Mouse (Mus musculus): ENCODE results near the gene Tgfb2. TPM values are rescaled to one million over a fixed set of nuclear protein-coding genes. Genes with fewer than 3 reads are reported as not detected.

Tgfb2 gene
- total RNA-seq, 1 experiment = 10.4 TPM

GRCm38 (mm10) chr1:186677614-186678013 is 28.2 kb downstream of the Tgfb2 start:
- Histone ChIP-seq H3K4me3 (ENCODE audit: insufficient read depth in 1 of 2, low read depth in 1 of 2, low read length in 2 of 2, poor library complexity in 1 of 2, severe bottlenecking in 1 of 2) (no peak overlapping the region), H3K9me3 (ENCODE audit: control insufficient read depth, insufficient read depth, low read depth, low read length) (no peaks in the 10 kb centered on the region), H3K4me1 (ENCODE audit: control insufficient read depth in 2 of 2, insufficient read depth in 2 of 2, low read length in 2 of 2, poor library complexity in 1 of 2) (0 out of 4 replicates have a peak, but pooled peaks cover 0 to 2% of the 10 kb centered on the region in 2 experiments), H3K9ac (ENCODE audit: insufficient read depth, low read depth, low read length, poor library complexity, severe bottlenecking) (no peak overlapping the region), H3K36me3 (ENCODE audit: control insufficient read depth, insufficient read depth, low read length, poor library complexity, severe bottlenecking) (no peaks in the 10 kb centered on the region), H3K27ac (ENCODE audit: insufficient read depth, low read depth, low read length, poor library complexity, severe bottlenecking) (no peak overlapping the region)
- in situ Hi-C loops (cut with MboI; ENCODE audit: low sequenced_read_pairs in 2 of 2, unreplicated experiment in 2 of 2) = no loop called here
- no peak for DNase-seq (ENCODE audit: low read depth, low spot score)
- TF ChIP-seq HCFC1 (IDR thresholded peaks at IDR 0.05; ENCODE audit: borderline replicate concordance, insufficient read depth, low read length) (no peak), CHD2 (IDR thresholded peaks at IDR 0.05; ENCODE audit: low read depth, low read length) (no peak), ZC3H11A (IDR thresholded peaks at IDR 0.05; ENCODE audit: borderline replicate concordance, low read depth, low read length) (no peak), MAFK (IDR thresholded peaks at IDR 0.05; ENCODE audit: insufficient read depth, low read depth, low read length) (no peak), ZNF384 (IDR thresholded peaks at IDR 0.05; ENCODE audit: low read depth, low read length) (no peak)

- Histone ChIP-seq H3K9me3 (ENCODE audit: control insufficient read depth, insufficient read depth, low read depth, low read length) (no peaks in the 10 kb centered on the region), H3K9ac (ENCODE audit: insufficient read depth, low read depth, low read length, poor library complexity, severe bottlenecking) (no peak overlapping the region), H3K36me3 (ENCODE audit: control insufficient read depth, insufficient read depth, low read length, poor library complexity, severe bottlenecking) (no peaks in the 10 kb centered on the region), H3K27ac (ENCODE audit: insufficient read depth, low read depth, low read length, poor library complexity, severe bottlenecking) (no peak overlapping the region), H3K4me3 (ENCODE audit: insufficient read depth in 1 of 2, low read depth in 1 of 2, low read length in 2 of 2, poor library complexity in 1 of 2, severe bottlenecking in 1 of 2) (no peak overlapping the region), H3K4me1 (ENCODE audit: control insufficient read depth in 2 of 2, insufficient read depth in 2 of 2, low read length in 2 of 2, poor library complexity in 1 of 2) (0 out of 4 replicates have a peak, but pooled peaks cover 0 to 2% of the 10 kb centered on the region in 2 experiments)
- no peak for DNase-seq (ENCODE audit: low read depth, low spot score)
- TF ChIP-seq ZNF384 (IDR thresholded peaks at IDR 0.05; ENCODE audit: low read depth, low read length) (no peak), CHD2 (IDR thresholded peaks at IDR 0.05; ENCODE audit: low read depth, low read length) (no peak), ZC3H11A (IDR thresholded peaks at IDR 0.05; ENCODE audit: borderline replicate concordance, low read depth, low read length) (no peak), HCFC1 (IDR thresholded peaks at IDR 0.05; ENCODE audit: borderline replicate concordance, insufficient read depth, low read length) (no peak), MAFK (IDR thresholded peaks at IDR 0.05; ENCODE audit: insufficient read depth, low read depth, low read length) (no peak)
- in situ Hi-C loops (cut with MboI; ENCODE audit: low sequenced_read_pairs in 2 of 2, unreplicated experiment in 2 of 2) = no loop called here
These were observed 29.6 kb downstream of the Tgfb2 start for GRCm38 (mm10) chr1:186676199-186676598.

- no peak for DNase-seq (ENCODE audit: low read depth, low spot score)
- in situ Hi-C loops (cut with MboI; ENCODE audit: low sequenced_read_pairs in 2 of 2, unreplicated experiment in 2 of 2) = no loop called here
- Histone ChIP-seq H3K4me3 (ENCODE audit: insufficient read depth in 1 of 2, low read depth in 1 of 2, low read length in 2 of 2, poor library complexity in 1 of 2, severe bottlenecking in 1 of 2) (no peak overlapping the region), H3K9me3 (ENCODE audit: control insufficient read depth, insufficient read depth, low read depth, low read length) (no peaks in the 10 kb centered on the region), H3K4me1 (ENCODE audit: control insufficient read depth in 2 of 2, insufficient read depth in 2 of 2, low read length in 2 of 2, poor library complexity in 1 of 2) (0 out of 4 replicates have a peak, but pooled peaks cover 0 to 2% of the 10 kb centered on the region in 2 experiments), H3K36me3 (ENCODE audit: control insufficient read depth, insufficient read depth, low read length, poor library complexity, severe bottlenecking) (no peaks in the 10 kb centered on the region), H3K9ac (ENCODE audit: insufficient read depth, low read depth, low read length, poor library complexity, severe bottlenecking) (no peak overlapping the region), H3K27ac (ENCODE audit: insufficient read depth, low read depth, low read length, poor library complexity, severe bottlenecking) (no peak overlapping the region)
- TF ChIP-seq MAFK (IDR thresholded peaks at IDR 0.05; ENCODE audit: insufficient read depth, low read depth, low read length) = no peak
- no peak for TF ChIP-seq ZC3H11A (IDR thresholded peaks at IDR 0.05; ENCODE audit: borderline replicate concordance, low read depth, low read length)
- no peak for TF ChIP-seq CHD2 (IDR thresholded peaks at IDR 0.05; ENCODE audit: low read depth, low read length)
These were observed 30.5 kb downstream of the Tgfb2 start for GRCm38 (mm10) chr1:186675263-186675662.

GRCm38 (mm10) chr1:186674621-186675020 is 31.2 kb downstream of the Tgfb2 start:
- in situ Hi-C loops (cut with MboI; ENCODE audit: low sequenced_read_pairs in 2 of 2, unreplicated experiment in 2 of 2) = no loop called here
- H3K27ac ChIP-seq (ENCODE audit: insufficient read depth, low read depth, low read length, poor library complexity, severe bottlenecking) = no peak overlapping the region
- 0 out of 4 replicates have a peak, but pooled peaks cover 0 to 2% of the 10 kb centered on the region in 2 experiments for H3K4me1 ChIP-seq (ENCODE audit: control insufficient read depth in 2 of 2, insufficient read depth in 2 of 2, low read length in 2 of 2, poor library complexity in 1 of 2)
- no peak overlapping the region for H3K9ac ChIP-seq (ENCODE audit: insufficient read depth, low read depth, low read length, poor library complexity, severe bottlenecking)
- H3K36me3 ChIP-seq (ENCODE audit: control insufficient read depth, insufficient read depth, low read length, poor library complexity, severe bottlenecking) = no peaks in the 10 kb centered on the region
- DNase-seq (ENCODE audit: low read depth, low spot score) = no peak
- no peaks in the 10 kb centered on the region for H3K9me3 ChIP-seq (ENCODE audit: control insufficient read depth, insufficient read depth, low read depth, low read length)
- TF ChIP-seq HCFC1 (IDR thresholded peaks at IDR 0.05; ENCODE audit: borderline replicate concordance, insufficient read depth, low read length) = no peak
- TF ChIP-seq ZC3H11A (IDR thresholded peaks at IDR 0.05; ENCODE audit: borderline replicate concordance, low read depth, low read length) = no peak
- no peak for TF ChIP-seq CHD2 (IDR thresholded peaks at IDR 0.05; ENCODE audit: low read depth, low read length)
- TF ChIP-seq MAFK (IDR thresholded peaks at IDR 0.05; ENCODE audit: insufficient read depth, low read depth, low read length) = no peak
- TF ChIP-seq ZNF384 (IDR thresholded peaks at IDR 0.05; ENCODE audit: low read depth, low read length) = no peak
- no peak overlapping the region for H3K4me3 ChIP-seq (ENCODE audit: insufficient read depth in 1 of 2, low read depth in 1 of 2, low read length in 2 of 2, poor library complexity in 1 of 2, severe bottlenecking in 1 of 2)

- TF ChIP-seq ZNF384 (IDR thresholded peaks at IDR 0.05; ENCODE audit: low read depth, low read length) (no peak), ZC3H11A (IDR thresholded peaks at IDR 0.05; ENCODE audit: borderline replicate concordance, low read depth, low read length) (no peak), HCFC1 (IDR thresholded peaks at IDR 0.05; ENCODE audit: borderline replicate concordance, insufficient read depth, low read length) (no peak), CHD2 (IDR thresholded peaks at IDR 0.05; ENCODE audit: low read depth, low read length) (no peak), MAFK (IDR thresholded peaks at IDR 0.05; ENCODE audit: insufficient read depth, low read depth, low read length) (no peak)
- Histone ChIP-seq H3K36me3 (ENCODE audit: control insufficient read depth, insufficient read depth, low read length, poor library complexity, severe bottlenecking) (no peaks in the 10 kb centered on the region), H3K27ac (ENCODE audit: insufficient read depth, low read depth, low read length, poor library complexity, severe bottlenecking) (no peak overlapping the region), H3K9ac (ENCODE audit: insufficient read depth, low read depth, low read length, poor library complexity, severe bottlenecking) (no peak overlapping the region), H3K9me3 (ENCODE audit: control insufficient read depth, insufficient read depth, low read depth, low read length) (no peaks in the 10 kb centered on the region), H3K4me3 (ENCODE audit: insufficient read depth in 1 of 2, low read depth in 1 of 2, low read length in 2 of 2, poor library complexity in 1 of 2, severe bottlenecking in 1 of 2) (no peak overlapping the region), H3K4me1 (ENCODE audit: control insufficient read depth in 2 of 2, insufficient read depth in 2 of 2, low read length in 2 of 2, poor library complexity in 1 of 2) (0 out of 4 replicates have a peak, but pooled peaks cover 0 to 2% of the 10 kb centered on the region in 2 experiments)
- in situ Hi-C loops (cut with MboI; ENCODE audit: low sequenced_read_pairs in 2 of 2, unreplicated experiment in 2 of 2) = no loop called here
- DNase-seq (ENCODE audit: low read depth, low spot score) = no peak
These were observed 32.6 kb downstream of the Tgfb2 start for GRCm38 (mm10) chr1:186673166-186673565.

All from ES-E14 (cell line).